Mouse (Mus musculus) liver, embryonic 15.5 days (tissue): ENCODE measurements at regions not wholly inside any gene's neighbourhood (a gene's known extent, or its start where the extent isn't known, plus 50 kb on each side); places are given as distances from the start of the nearest gene placed in this dataset.

ENCODE experiments used
- ATAC-seq: fragments of 200-750 bp; cut with Nextera tagmentation; 2 replicates; pipeline ENCODE4 v1.8.0; 2017; ENCODE audit warnings: moderate number of reproducible peaks, mild to moderate bottlenecking, moderate library complexity; ENCODE audit not compliant: insufficient read depth
- H3K27ac ChIP-seq: fragments of 300-500 bp; sonication (generic); replicated peaks from 2 replicates; pipeline ENCODE4 v1.5.1; 2015; ENCODE audit warnings: mild to moderate bottlenecking, inconsistent platforms
- H3K27me3 ChIP-seq: fragments of 300-500 bp; sonication (generic); 2 replicates; pipeline ENCODE4 v1.6.1; 2015; ENCODE audit warnings: mild to moderate bottlenecking, inconsistent platforms
- H3K36me3 ChIP-seq: fragments of 300-500 bp; sonication (generic); replicated peaks from 2 replicates; pipeline ENCODE4 v1.6.1; 2015; ENCODE audit warnings: moderate library complexity, mild to moderate bottlenecking, inconsistent platforms
- H3K4me1 ChIP-seq: fragments of 300-500 bp; sonication (generic); replicated peaks from 2 replicates; pipeline ENCODE4 v1.6.1; 2015; ENCODE audit warnings: inconsistent platforms
- H3K4me2 ChIP-seq: fragments of 300-500 bp; sonication (generic); 2 replicates; pipeline ENCODE4 v1.6.1; 2015; ENCODE audit warnings: moderate library complexity, mild to moderate bottlenecking, inconsistent platforms
- H3K4me3 ChIP-seq: fragments of 300-500 bp; sonication (generic); replicated peaks from 2 replicates; pipeline ENCODE4 v1.5.1; 2015; ENCODE audit warnings: mild to moderate bottlenecking, inconsistent platforms
- H3K9ac ChIP-seq: fragments of 300-500 bp; sonication (generic); 2 replicates; pipeline ENCODE4 v1.6.1; 2015; ENCODE audit warnings: moderate library complexity, mild to moderate bottlenecking, inconsistent platforms
- H3K9me3 ChIP-seq: fragments of 300-500 bp; sonication (generic); replicated peaks from 2 replicates; pipeline ENCODE4 v1.6.1; 2016; ENCODE audit warnings: inconsistent platforms
- WGBS: fragments of 180-500 bp; shearing (Covaris S2); methylation state at CpG from one replicate; pipeline ENCODE4 v1.1.7; 2015; ENCODE audit warnings: mixed read lengths; ENCODE audit not compliant: insufficient replicate concordance; 5-methylcytosine and 5-hydroxymethylcytosine counted together

DNA sequence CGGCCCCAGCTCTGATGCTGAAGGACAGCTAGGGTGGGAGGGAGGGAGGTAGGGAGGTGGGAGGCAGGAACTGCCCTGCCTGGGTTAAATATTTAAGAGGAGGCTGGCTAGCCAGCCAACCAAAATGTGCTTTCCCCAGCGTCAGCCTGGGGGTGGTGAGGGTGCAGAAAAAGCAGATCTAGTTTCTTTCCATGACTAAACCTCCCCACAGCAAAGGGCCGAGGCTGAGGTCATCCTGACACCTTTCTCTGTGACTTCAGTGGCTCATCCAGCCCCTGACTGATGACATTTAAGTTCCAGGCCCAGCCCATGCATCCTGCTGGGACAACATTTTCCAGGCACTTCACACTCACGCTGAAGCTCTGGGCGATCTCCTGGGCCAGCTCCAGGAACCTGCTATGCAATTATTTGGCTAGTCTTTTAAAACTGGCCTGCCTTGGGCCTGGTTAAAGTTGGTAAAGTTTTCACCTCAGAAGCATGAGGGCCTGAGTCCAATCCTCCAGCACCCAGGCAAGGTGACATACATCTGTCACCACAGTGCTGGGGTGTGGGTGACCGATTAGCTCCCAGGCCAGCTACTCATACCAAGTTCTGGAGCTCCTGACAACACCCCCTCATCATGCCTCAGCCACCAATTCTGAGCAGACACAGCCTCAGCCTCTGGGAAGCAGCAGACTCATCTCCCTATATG is 243.8 kb upstream of the Sulf2 start:
- no peaks in the 10 kb centered on the region for H3K36me3 ChIP-seq
- H3K27me3 ChIP-seq: no peaks in the 10 kb centered on the region; the same call in 1 of the 2 replicates
- H3K4me2 ChIP-seq: no peak overlapping the region
- ATAC-seq: no peak
- no peak overlapping the region for H3K27ac ChIP-seq
- 36% methylated on average over 6 of the region's 6 CpGs for WGBS
- no peaks in the 10 kb centered on the region for H3K4me1 ChIP-seq
- no peaks in the 10 kb centered on the region for H3K9me3 ChIP-seq
- H3K9ac ChIP-seq: no peak overlapping the region
- H3K4me3 ChIP-seq: no peak overlapping the region

GRCm38 (mm10) chr2:166398774-166399139 is 243.3 kb upstream of the Sulf2 start:
- no peak overlapping the region for H3K4me3 ChIP-seq
- H3K9me3 ChIP-seq: no peaks in the 10 kb centered on the region
- no peak overlapping the region for H3K9ac ChIP-seq
- H3K4me2 ChIP-seq: no peak overlapping the region
- WGBS: 59% methylated on average over 5 of the region's 5 CpGs
- H3K36me3 ChIP-seq: no peaks in the 10 kb centered on the region
- H3K27ac ChIP-seq: no peak overlapping the region
- H3K27me3 ChIP-seq: no peaks in the 10 kb centered on the region; the same call in 1 of the 2 replicates
- H3K4me1 ChIP-seq: no peaks in the 10 kb centered on the region
- no peak for ATAC-seq

- H3K4me2 ChIP-seq: no peak overlapping the region
- ATAC-seq: no peak
- WGBS: 55% methylated on average over 10 of the region's 10 CpGs
- H3K9ac ChIP-seq: no peak overlapping the region
- no peak overlapping the region for H3K4me3 ChIP-seq
- no peaks in the 10 kb centered on the region for H3K9me3 ChIP-seq
- H3K36me3 ChIP-seq: no peaks in the 10 kb centered on the region
- H3K4me1 ChIP-seq: no peaks in the 10 kb centered on the region
- no peaks in the 10 kb centered on the region; the same call in 1 of the 2 replicates for H3K27me3 ChIP-seq
- no peak overlapping the region for H3K27ac ChIP-seq
Observed at GRCm38 (mm10) chr2:166398156-166398555, 242.7 kb upstream of the Sulf2 start.

DNA sequence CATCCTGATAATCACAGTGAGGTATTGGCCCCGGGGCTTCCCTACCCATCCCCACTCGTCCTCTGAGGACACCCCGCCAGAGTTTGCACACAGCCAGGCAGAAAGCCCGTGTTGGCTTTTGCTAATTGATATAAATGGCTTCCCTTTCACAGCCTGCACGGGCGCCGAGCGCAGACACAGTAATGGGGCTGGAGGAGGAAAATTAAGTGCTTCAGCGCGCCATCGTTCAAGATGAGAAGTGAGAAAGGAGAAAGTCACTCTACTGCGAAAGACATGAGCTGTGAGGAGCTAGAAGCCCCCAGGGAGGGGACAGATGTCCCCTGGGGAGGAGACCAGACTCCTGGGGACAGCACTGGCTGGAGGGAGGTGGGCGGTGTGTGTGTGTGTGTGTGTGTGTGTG is 239.2 kb upstream of the Sulf2 start:
- Histone ChIP-seq H3K4me1 (no peaks in the 10 kb centered on the region), H3K4me3 (no peak overlapping the region), H3K27ac (no peak overlapping the region), H3K36me3 (no peaks in the 10 kb centered on the region), H3K27me3 (no peaks in the 10 kb centered on the region; the same call in 1 of the 2 replicates), H3K4me2 (no peak overlapping the region), H3K9me3 (no peaks in the 10 kb centered on the region), H3K9ac (no peak overlapping the region)
- no peak for ATAC-seq
- 63% methylated on average over 13 of the region's 13 CpGs for WGBS

GRCm38 (mm10) chr2:166391176-166391575 is 235.7 kb upstream of the Sulf2 start:
- WGBS: 53% methylated on average over 5 of the region's 5 CpGs
- no peaks in the 10 kb centered on the region for H3K36me3 ChIP-seq
- no peaks in the 10 kb centered on the region for H3K9me3 ChIP-seq
- H3K27ac ChIP-seq: no peak overlapping the region
- no peak overlapping the region for H3K9ac ChIP-seq
- no peak overlapping the region for H3K4me3 ChIP-seq
- H3K4me2 ChIP-seq: no peak overlapping the region
- no peak for ATAC-seq
- no peaks in the 10 kb centered on the region for H3K27me3 ChIP-seq
- no peaks in the 10 kb centered on the region for H3K4me1 ChIP-seq

DNA sequence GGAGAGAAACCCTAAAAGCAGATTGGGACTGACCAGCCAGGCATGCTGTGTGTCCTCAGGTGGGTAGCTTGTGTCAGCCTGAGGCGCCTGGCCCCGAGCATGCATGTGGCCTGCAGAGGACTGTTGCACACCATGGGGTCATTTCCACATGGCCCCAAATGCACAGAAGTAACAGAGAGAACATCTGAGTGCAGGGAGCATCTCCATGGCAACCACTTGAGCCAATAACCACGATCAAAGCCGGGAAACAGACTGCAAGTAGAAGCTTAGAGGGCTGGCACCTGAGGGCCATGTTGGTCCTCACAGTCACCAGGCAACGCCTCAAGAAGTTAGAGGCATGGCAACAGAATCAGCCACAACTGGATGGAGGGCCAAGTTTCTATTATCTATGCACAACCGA is 232.6 kb upstream of the Sulf2 start:
- Histone ChIP-seq H3K27me3 (no peaks in the 10 kb centered on the region), H3K4me2 (no peak overlapping the region), H3K27ac (no peak overlapping the region), H3K9ac (no peak overlapping the region), H3K9me3 (no peaks in the 10 kb centered on the region), H3K4me3 (no peak overlapping the region), H3K4me1 (no peaks in the 10 kb centered on the region), H3K36me3 (no peaks in the 10 kb centered on the region)
- no peak for ATAC-seq
- WGBS: 52% methylated on average over 6 of the region's 6 CpGs

GRCm38 (mm10) chr2:166386817-166387216 is 231.4 kb upstream of the Sulf2 start:
- Histone ChIP-seq H3K27ac (no peak overlapping the region), H3K9me3 (no peaks in the 10 kb centered on the region), H3K4me3 (no peak overlapping the region), H3K9ac (no peak overlapping the region), H3K4me2 (no peak overlapping the region), H3K4me1 (no peaks in the 10 kb centered on the region), H3K36me3 (no peaks in the 10 kb centered on the region), H3K27me3 (no peaks in the 10 kb centered on the region)
- no peak for ATAC-seq
- WGBS: 39% methylated on average over 5 of the region's 5 CpGs

DNA sequence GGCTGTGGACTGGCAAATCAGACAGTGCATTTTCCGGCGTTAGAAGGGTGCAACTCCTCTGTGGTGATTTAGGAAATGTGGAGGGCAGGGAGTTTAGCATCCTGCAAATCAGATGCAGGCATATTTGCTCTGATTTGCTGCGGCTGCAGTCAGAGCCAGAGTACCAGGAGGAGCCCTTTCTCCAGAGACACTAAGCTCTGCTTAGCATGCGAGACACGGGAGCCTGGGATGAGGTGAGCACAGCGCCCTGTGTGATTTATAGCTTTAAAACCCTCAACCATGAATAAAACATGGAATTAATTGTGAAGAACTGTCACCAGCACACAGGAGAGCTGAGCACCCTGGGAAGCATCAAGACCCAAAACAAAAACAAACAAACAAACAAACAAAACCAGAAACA is 229.1 kb upstream of the Sulf2 start:
- Histone ChIP-seq H3K36me3 (no peaks in the 10 kb centered on the region), H3K27me3 (no peaks in the 10 kb centered on the region), H3K9me3 (no peaks in the 10 kb centered on the region), H3K27ac (no peak overlapping the region), H3K4me1 (no peaks in the 10 kb centered on the region), H3K4me3 (no peak overlapping the region), H3K9ac (no peak overlapping the region), H3K4me2 (no peak overlapping the region)
- WGBS: 62% methylated on average over 6 of the region's 6 CpGs
- ATAC-seq: no peak

- Histone ChIP-seq H3K4me3 (no peak overlapping the region), H3K27ac (no peak overlapping the region), H3K36me3 (no peaks in the 10 kb centered on the region), H3K9ac (no peak overlapping the region), H3K4me1 (no peaks in the 10 kb centered on the region), H3K9me3 (no peaks in the 10 kb centered on the region), H3K27me3 (no peaks in the 10 kb centered on the region), H3K4me2 (no peak overlapping the region)
- 64% methylated on average over 5 of the region's 5 CpGs for WGBS
- no peak for ATAC-seq
Observed at GRCm38 (mm10) chr2:166383356-166383755, 227.9 kb upstream of the Sulf2 start.

- Histone ChIP-seq H3K9me3 (no peaks in the 10 kb centered on the region), H3K9ac (no peak overlapping the region), H3K27me3 (no peaks in the 10 kb centered on the region), H3K36me3 (no peaks in the 10 kb centered on the region), H3K4me3 (no peak overlapping the region), H3K4me1 (no peaks in the 10 kb centered on the region), H3K4me2 (no peak overlapping the region), H3K27ac (no peak overlapping the region)
- 53% methylated on average over 7 of the region's 7 CpGs for WGBS
- no peak for ATAC-seq
Observed at GRCm38 (mm10) chr2:166382180-166382579, 226.7 kb upstream of the Sulf2 start.

DNA sequence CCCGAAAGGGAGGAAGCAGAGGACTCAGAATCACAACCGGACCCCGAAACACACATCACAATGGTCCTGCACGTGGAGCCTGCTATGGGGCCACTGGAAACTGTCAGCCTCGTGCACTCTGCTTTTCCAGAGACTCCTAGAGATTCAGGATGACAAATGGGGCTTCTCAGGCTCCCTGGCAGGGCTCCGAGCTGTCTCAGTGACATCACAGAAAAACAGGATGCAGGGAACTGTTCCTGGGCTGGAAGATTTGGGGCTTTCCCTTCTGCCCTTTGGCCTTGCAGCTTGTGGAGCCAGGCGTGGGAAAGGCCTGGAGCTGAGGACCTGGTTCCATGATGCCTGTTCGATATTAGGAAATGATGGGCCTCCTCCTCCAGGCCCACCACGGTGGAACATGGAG is 225.4 kb upstream of the Sulf2 start:
- H3K9me3 ChIP-seq: no peaks in the 10 kb centered on the region
- no peaks in the 10 kb centered on the region; the same call in 1 of the 2 replicates for H3K27me3 ChIP-seq
- no peak overlapping the region for H3K4me2 ChIP-seq
- H3K4me3 ChIP-seq: no peak overlapping the region
- ATAC-seq: no peak
- H3K27ac ChIP-seq: no peak overlapping the region
- no peaks in the 10 kb centered on the region for H3K4me1 ChIP-seq
- WGBS: 58% methylated on average over 9 of the region's 9 CpGs
- no peaks in the 10 kb centered on the region for H3K36me3 ChIP-seq
- H3K9ac ChIP-seq: no peak overlapping the region

DNA sequence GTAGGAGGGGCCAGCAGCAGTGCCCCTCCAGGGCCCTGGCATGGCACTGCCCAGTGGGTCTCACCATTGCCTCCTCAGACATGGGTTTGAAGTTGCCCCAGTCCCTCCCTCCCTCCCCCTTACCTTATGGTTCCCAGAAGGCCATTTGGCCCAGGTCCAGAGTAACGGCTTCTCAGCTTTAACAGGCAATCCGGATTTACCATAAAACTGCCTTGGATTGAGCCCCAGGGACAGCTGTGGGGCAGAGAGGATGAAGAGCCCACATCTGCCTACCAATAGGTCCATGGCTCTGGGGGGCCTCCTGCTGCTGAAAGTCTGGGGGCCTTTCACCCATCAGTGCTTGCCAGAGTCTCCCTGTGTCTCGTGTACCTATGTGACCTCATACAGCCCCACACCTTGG is 222.9 kb upstream of the Sulf2 start:
- no peak overlapping the region for H3K9ac ChIP-seq
- H3K36me3 ChIP-seq: no peaks in the 10 kb centered on the region
- H3K4me3 ChIP-seq: no peak overlapping the region
- H3K4me2 ChIP-seq: no peak overlapping the region
- no peak overlapping the region for H3K27ac ChIP-seq
- no peak for ATAC-seq
- H3K4me1 ChIP-seq: no peaks in the 10 kb centered on the region
- H3K27me3 ChIP-seq: no peaks in the 10 kb centered on the region; the same call in 1 of the 2 replicates
- H3K9me3 ChIP-seq: no peaks in the 10 kb centered on the region
- 36% methylated on average over 3 of the region's 3 CpGs for WGBS
